Mouse (Mus musculus) embryonic fibroblast, embryonic 13.5 days (primary cell): ENCODE data around the gene Olfr43.

ENCODE experiments used
- CTCF ChIP-seq: IDR thresholded peaks from 2 replicates; pipeline ENCODE4 v1.5.1; 2011; ENCODE audit warnings: mild to moderate bottlenecking, control low read depth, low read length, moderate library complexity, borderline replicate concordance; ENCODE audit not compliant: insufficient read depth
- POLR2A ChIP-seq: IDR thresholded peaks from 2 replicates; pipeline ENCODE4 v1.6.1; 2011; ENCODE audit warnings: low read depth, mild to moderate bottlenecking, control low read depth, low read length, moderate library complexity

DNA sequence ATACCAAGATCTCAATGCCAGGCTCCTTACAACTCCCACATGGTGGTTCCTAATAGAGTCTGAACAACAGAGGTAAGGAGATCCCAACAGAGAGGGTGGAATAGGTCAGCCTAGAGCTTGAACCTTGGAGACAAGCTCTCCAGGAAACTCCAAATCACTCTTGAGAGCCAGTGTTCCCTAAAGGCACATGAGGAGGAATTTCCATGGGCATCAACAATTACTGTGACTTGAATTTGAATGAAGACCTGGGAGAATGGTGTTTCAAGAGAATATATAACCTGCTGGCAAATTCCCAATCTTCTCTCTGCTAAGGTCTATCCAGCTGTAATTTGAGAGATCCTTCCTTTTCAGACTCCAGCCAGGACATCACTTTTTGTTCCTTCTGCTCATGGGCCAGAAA lies 25.2 kb downstream of the Olfr43 start, which contains the start of gene Olfr403:
- no peak for TF ChIP-seq CTCF
- no peak for TF ChIP-seq POLR2A
